ENCODE assay signal across 22 mouse cellular contexts in genomic region chr4:153459503-153459902, GRCm38 (mm10). TPM values are rescaled to one million over a fixed set of nuclear protein-coding genes. Genes with fewer than 3 reads are reported as not detected.
DNase-seq lines count a peak whose midpoint lies in the region; ATAC-seq and TF ChIP-seq lines count a peak whose summit lies in the region.
"Had no signal": no experiment of that assay in that cellular context is flagged by ENCODE, and none has a peak within 500 bp of the region (broad histone marks: within the 10 kb centered on the region; RNA-seq: fewer than 3 reads in every experiment).

No protein-coding gene starts in this region.

- peak overlapping the region; percentile 89 for H3K27ac ChIP-seq in left cerebral cortex, adult 2 months
- peak overlapping the region; percentile 59 for H3K27ac ChIP-seq in cortical plate, adult 2 months (ENCODE audit: insufficient read depth, low read length)
- H3K27ac ChIP-seq in midbrain, embryonic 11.5 days (ENCODE audit: low read depth, low read length): no peak overlapping the region
- H3K27ac ChIP-seq in thymus, adult 2 months (ENCODE audit: control insufficient read depth, insufficient read depth, low read length): no peak overlapping the region
- H3K27ac ChIP-seq: embryonic facial prominence, embryonic 10.5 days; embryonic facial prominence, embryonic 12.5 days; forebrain, embryonic 13.5 days; forebrain, embryonic 15.5 days had no signal

- H3K36me3 ChIP-seq in midbrain, embryonic 11.5 days (ENCODE audit: control insufficient read depth, insufficient read depth, low read length): no peaks in the 10 kb centered on the region
- H3K36me3 ChIP-seq in thymus, adult 2 months (ENCODE audit: control insufficient read depth, insufficient read depth, low read length): no peaks in the 10 kb centered on the region
- H3K36me3 ChIP-seq: embryonic facial prominence, embryonic 10.5 days; embryonic facial prominence, embryonic 12.5 days; forebrain, embryonic 15.5 days had no signal

- TF ChIP-seq CTCF in left cerebral cortex, adult 2 months (IDR thresholded peaks at IDR 0.05): no peak
- no peak for TF ChIP-seq CTCF in cortical plate, adult 2 months (IDR thresholded peaks at IDR 0.05; ENCODE audit: extremely low read depth, insufficient read depth, low read length)
- no peak for TF ChIP-seq CTCF in thymus, adult 2 months (IDR thresholded peaks at IDR 0.05; ENCODE audit: borderline replicate concordance, control insufficient read depth, extremely low read depth, insufficient read depth, low read length, poor library complexity)

- H3K27me3 ChIP-seq in midbrain, embryonic 11.5 days (ENCODE audit: control insufficient read depth, insufficient read depth, low read length): no peaks in the 10 kb centered on the region
- H3K27me3 ChIP-seq in thymus, adult 2 months (ENCODE audit: control insufficient read depth, insufficient read depth, low read length): no peaks in the 10 kb centered on the region
- H3K27me3 ChIP-seq: embryonic facial prominence, embryonic 12.5 days; forebrain, embryonic 13.5 days; forebrain, embryonic 15.5 days had no signal

- no peak for ATAC-seq in midbrain, embryonic 11.5 days (ENCODE audit: low FRiP score)
- ATAC-seq: forebrain, embryonic 13.5 days; forebrain, embryonic 15.5 days; forebrain, postnatal 0 days had no signal

- no peak overlapping the region for H3K4me3 ChIP-seq in left cerebral cortex, adult 2 months
- H3K4me3 ChIP-seq in cortical plate, adult 2 months (ENCODE audit: insufficient read depth, low read length): no peak overlapping the region
- no peak overlapping the region for H3K4me3 ChIP-seq in midbrain, embryonic 11.5 days (ENCODE audit: low read depth, low read length)
- no peak overlapping the region for H3K4me3 ChIP-seq in thymus, adult 2 months (ENCODE audit: control insufficient read depth, insufficient read depth, low read length)
- H3K4me3 ChIP-seq: embryonic facial prominence, embryonic 10.5 days; embryonic facial prominence, embryonic 12.5 days; forebrain, embryonic 13.5 days; forebrain, embryonic 15.5 days had no signal

- H3K9ac ChIP-seq in midbrain, embryonic 11.5 days (ENCODE audit: low read length): no peak overlapping the region
- H3K9ac ChIP-seq: embryonic facial prominence, embryonic 12.5 days; forebrain, embryonic 13.5 days; forebrain, embryonic 15.5 days; forebrain, postnatal 0 days had no signal

- 95% methylated on average over 9 of the region's 9 CpGs for WGBS in midbrain, embryonic 11.5 days
- WGBS in thymus, adult 2 months: 90% methylated on average over 9 of the region's 9 CpGs

- H3K4me2 ChIP-seq in midbrain, embryonic 11.5 days: no peak overlapping the region
- H3K4me2 ChIP-seq: embryonic facial prominence, embryonic 12.5 days; forebrain, embryonic 13.5 days; forebrain, embryonic 15.5 days had no signal

- H3K4me1 ChIP-seq in cortical plate, adult 2 months (ENCODE audit: control insufficient read depth, insufficient read depth, low read length): peaks cover 13% of the 10 kb centered on the region
- no peaks in the 10 kb centered on the region for H3K4me1 ChIP-seq in midbrain, embryonic 11.5 days (ENCODE audit: control insufficient read depth, insufficient read depth, low read length)
- H3K4me1 ChIP-seq in thymus, adult 2 months (replicated peaks; ENCODE audit: control insufficient read depth, insufficient read depth, low read length): no peaks in the 10 kb centered on the region
- H3K4me1 ChIP-seq: embryonic facial prominence, embryonic 12.5 days; forebrain, embryonic 13.5 days; forebrain, embryonic 15.5 days had no signal

- intact Hi-C loops in left cerebral cortex, adult 2 months (cut with DNase I): no loop called here
- intact Hi-C loops in left cerebral cortex, postnatal 36 days (cut with DNase I): no loop called here

- DNase-seq in layer of hippocampus, adult 18-20 months (ENCODE audit: low spot score in 2 of 2): peak; percentile 26 to 57
- DNase-seq in layer of hippocampus, postnatal 25 days (ENCODE audit: extremely low spot score in 1 of 2, low spot score in 1 of 2): no peak
- DNase-seq in left cerebral cortex, adult 2 months (ENCODE audit: extremely low spot score in 1 of 2, low spot score in 2 of 2): no peak
- no peak for DNase-seq in left cerebral cortex, postnatal 36 days (ENCODE audit: low spot score in 2 of 2)
- DNase-seq in midbrain, embryonic 11.5 days (ENCODE audit: low spot score, missing footprints): no peak
- DNase-seq in thymus, adult 2 months: no peak
- DNase-seq: adrenal gland, adult 2 months; adrenal gland, postnatal 14 days; adrenal gland, postnatal 36 days; cerebellum, adult 11 months; cerebellum, adult 18-20 months; cerebellum, adult 8-10 months; cerebellum, adult 9-11 months; cerebellum, postnatal 36 days; forebrain, postnatal 0 days had no signal

- no peak for TF ChIP-seq POLR2A in cortical plate, adult 2 months (IDR thresholded peaks at IDR 0.05; ENCODE audit: extremely low read depth, insufficient read depth, low read length)
- no peak for TF ChIP-seq POLR2A in thymus, adult 2 months (IDR thresholded peaks at IDR 0.05; ENCODE audit: control insufficient read depth, extremely low read depth, insufficient read depth, low read length, poor library complexity)

- no peaks in the 10 kb centered on the region for H3K9me3 ChIP-seq in midbrain, embryonic 11.5 days (ENCODE audit: control insufficient read depth, low read length)
- H3K9me3 ChIP-seq: embryonic facial prominence, embryonic 10.5 days; embryonic facial prominence, embryonic 12.5 days; forebrain, embryonic 13.5 days; forebrain, embryonic 15.5 days had no signal

RNA-seq across cellular contexts. Expression of gene Ajap1, which starts 23.1 kb away (rescaled TPM):
- total RNA-seq in layer of hippocampus, adult 18-20 months (2021): 10 to 100 TPM; 50.4 to 50.9 TPM
- total RNA-seq in layer of hippocampus, postnatal 25 days (2021): 10 to 100 TPM; 41.9 to 46.1 TPM
- total RNA-seq in left cerebral cortex, adult 2 months (2021): 10 to 100 TPM; 54.5 to 58.6 TPM
- total RNA-seq in left cerebral cortex, postnatal 36 days (2021): 10 to 100 TPM; 51.7 to 63.4 TPM
- 29.2 and 30.2 TPM in 2 replicates for polyA plus RNA-seq in cortical plate, adult 2 months (2012; rRNA removed)
- polyA plus RNA-seq in midbrain, embryonic 11.5 days (2014; fragmentation: Nextera tagmentation; extraction: Ambion mirVana): 2.1 TPM in 2 replicates
- 2.3 TPM in 2 replicates for polyA plus RNA-seq in thymus, adult 2 months (2012; rRNA removed)
- total RNA-seq: common myeloid progenitor, adult 5-6 weeks; MEL had no signal

Comparison
In these comparisons a context has a peak if more than half of its experiments do, and no peak if none do; other contexts are left out.
1. DNase-seq: peak in layer of hippocampus, adult 18-20 months (2 of 2); none in layer of hippocampus, postnatal 25 days (0 of 2), left cerebral cortex, adult 2 months (0 of 2), left cerebral cortex, postnatal 36 days (0 of 2), midbrain, embryonic 11.5 days (single experiment) and thymus, adult 2 months (single experiment).
2. H3K27ac ChIP-seq: peak in left cerebral cortex, adult 2 months (single experiment) and cortical plate, adult 2 months (single experiment); none in midbrain, embryonic 11.5 days (single experiment) and thymus, adult 2 months (single experiment).